Mouse (Mus musculus): ENCODE results near the gene Upk3bl.
A peak's percentile ranks its signal among the peaks of the same experiment; 100 is the strongest.
"Not testable (repeated sequence)": the region's sequence is repeated elsewhere in the genome, so short reads cannot be mapped to it uniquely, and the experiment has no call there.

Gene Upk3bl

GRCm38 (mm10) chr5:136084891-136085651 is 30.8 kb downstream of the Upk3bl start:
- peak in 1 of 2 experiments; percentile 38 for DNase-seq (ENCODE audit: low spot score in 2 of 2)

GRCm38 (mm10) chr5:136086290-136086689 is 32.0 kb downstream of the Upk3bl start:
- no peak for DNase-seq (ENCODE audit: low spot score in 2 of 2)

GRCm38 (mm10) chr5:136088821-136089575 is 34.7 kb downstream of the Upk3bl start:
- no peak for DNase-seq (ENCODE audit: low spot score in 2 of 2)

DNA sequence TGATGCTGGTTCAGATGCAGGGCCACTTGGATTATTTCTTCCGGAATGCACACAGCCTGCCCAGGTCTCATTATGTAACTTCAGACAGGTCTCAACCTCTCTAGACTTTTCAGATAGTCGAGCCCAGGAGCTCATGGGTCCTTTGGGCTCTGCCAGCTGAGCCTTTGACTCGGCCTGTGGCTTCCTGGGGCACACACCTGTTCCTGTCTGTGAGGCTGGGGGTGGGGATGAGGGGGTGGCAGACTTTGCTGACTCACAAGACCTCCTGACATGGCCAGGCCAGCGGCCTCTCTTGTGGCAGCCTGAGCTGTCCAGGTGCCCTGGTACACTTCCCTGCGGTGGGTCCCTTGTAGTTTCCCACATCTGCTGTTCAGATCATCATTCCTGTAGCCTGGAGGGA is 37.6 kb downstream of the Upk3bl start:
- DNase-seq (ENCODE audit: low spot score in 2 of 2), result no peak

DNA sequence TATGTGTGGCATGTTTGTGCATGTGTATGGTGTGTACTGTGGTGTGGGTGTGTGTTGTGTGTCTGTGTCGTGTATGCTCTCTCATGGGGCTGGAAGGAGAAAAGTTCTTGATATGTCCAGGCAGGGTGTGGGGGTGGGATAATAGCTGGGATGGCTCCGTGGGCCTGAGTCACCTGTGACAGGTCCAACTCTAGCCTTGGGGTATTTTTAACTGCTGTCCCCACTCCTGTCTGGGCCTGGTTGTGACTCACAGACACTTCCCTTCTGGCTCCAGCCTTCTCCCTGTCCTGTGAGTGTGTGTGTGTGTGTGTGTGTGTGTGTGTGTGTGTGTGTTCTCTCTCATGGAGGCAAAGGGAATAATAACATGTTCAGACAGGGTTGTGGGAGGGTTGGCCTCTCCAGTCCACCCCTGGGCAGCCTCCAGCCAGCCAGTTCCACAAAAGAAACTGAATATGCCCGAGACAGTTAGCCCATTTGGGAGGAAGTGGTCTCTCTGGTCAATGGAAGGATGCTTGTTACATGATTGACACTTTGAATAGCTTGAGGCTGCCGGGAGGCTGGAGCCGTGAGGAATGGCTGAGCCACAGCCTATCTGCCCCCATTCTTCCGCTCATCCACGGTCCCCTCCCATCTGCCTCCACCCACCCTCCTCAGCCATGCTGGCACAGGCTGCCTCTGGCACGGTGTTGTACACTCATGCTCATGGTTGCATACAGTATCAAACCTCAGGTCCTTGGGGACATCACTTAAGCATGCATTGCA is 40.1 kb downstream of the Upk3bl start:
- DNase-seq (ENCODE audit: low spot score in 2 of 2), result no peak

DNA sequence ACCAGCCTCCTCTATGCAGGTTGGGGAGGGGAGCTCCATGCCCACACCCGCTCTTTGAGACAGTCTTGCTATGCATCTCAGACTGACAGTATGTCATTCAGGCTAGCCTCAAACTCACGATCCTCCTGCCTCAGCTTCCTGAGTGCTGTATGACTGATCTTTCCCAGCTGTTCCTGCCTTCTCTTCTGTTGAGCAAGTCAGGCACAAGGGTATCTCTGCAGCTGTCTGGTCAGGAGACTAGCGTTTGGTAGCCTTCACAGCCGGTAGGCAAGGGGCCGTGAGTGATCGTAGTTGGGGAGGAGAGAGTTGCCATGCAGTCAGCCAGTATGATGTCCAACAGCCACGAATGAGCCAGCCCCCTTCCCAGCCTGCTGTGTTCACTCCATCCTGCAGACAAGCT is 40.8 kb downstream of the Upk3bl start:
- no peak for DNase-seq (ENCODE audit: low spot score in 2 of 2)

DNA sequence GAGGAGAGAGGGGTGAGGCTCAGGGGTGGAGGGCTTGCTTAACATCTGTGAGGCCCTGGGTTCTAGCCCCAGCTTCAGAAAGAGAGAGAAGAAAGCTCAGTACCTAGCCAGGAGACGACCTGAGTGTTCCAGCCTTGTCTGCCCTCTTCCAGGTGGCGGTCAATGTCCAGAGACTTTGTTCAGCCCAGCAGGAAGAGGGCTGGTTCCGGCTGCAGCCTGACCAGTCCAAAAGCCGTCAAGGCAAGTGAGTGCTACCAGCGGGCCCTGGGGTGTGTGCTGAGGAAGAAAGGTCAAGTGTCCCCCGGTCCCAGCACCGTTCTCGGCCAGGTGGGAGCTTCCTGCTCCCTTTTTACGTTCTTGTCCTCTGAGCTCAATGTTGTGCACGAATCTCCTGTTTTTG is 44.2 kb downstream of the Upk3bl start:
- DNase-seq (ENCODE audit: low spot score in 2 of 2), result no peak

- DNase-seq (ENCODE audit: low spot score in 2 of 2), result peak; percentile 48 to 77
These were observed 48.0 kb downstream of the Upk3bl start for GRCm38 (mm10) chr5:136102099-136102820.

DNA sequence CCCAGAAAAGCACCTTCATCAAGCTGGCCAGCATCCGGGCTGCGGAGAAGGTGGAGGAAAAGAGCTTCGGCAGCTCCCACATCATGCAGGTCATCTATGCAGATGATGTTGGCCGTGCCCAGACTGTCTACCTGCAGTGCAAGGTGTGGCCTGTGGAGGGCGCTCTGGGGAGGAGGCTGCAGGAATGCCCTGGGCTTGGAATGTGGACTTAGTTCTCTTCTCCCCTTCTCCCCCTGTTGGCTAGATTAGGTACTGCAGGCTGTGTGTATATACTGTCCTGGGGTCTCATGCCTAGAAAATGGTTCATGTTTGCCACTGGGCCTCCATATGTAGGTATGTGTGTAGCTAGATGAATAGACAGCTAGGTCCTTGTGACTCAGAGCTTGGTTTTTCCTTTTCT is 50.2 kb downstream of the Upk3bl start:
- peak in 1 of 2 experiments; percentile 47 for DNase-seq (ENCODE audit: low spot score in 2 of 2)

DNA sequence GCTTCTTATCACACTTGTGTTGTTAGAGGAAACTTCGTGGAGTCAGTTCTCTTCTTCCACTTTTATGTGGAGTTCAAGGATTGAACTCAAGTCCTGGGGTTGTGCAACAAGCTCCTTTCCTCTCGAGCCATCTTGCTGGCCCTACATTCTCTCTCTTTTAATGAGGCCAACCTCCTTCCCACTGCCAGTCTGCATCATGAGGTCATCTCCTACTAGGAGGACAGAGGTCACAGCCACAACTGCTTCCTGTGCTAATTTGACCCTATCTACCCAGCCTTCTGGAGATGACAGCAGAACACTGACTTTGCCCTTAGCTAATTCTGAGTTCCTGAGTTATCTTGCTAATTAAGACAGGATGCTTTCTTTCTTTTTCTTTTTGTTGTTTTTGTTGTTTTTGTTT is 54.2 kb downstream of the Upk3bl start:
- DNase-seq (ENCODE audit: low spot score in 2 of 2), result no peak

- DNase-seq (ENCODE audit: low spot score in 2 of 2), result no peak
These were observed 54.8 kb downstream of the Upk3bl start for GRCm38 (mm10) chr5:136109042-136109441.

DNA sequence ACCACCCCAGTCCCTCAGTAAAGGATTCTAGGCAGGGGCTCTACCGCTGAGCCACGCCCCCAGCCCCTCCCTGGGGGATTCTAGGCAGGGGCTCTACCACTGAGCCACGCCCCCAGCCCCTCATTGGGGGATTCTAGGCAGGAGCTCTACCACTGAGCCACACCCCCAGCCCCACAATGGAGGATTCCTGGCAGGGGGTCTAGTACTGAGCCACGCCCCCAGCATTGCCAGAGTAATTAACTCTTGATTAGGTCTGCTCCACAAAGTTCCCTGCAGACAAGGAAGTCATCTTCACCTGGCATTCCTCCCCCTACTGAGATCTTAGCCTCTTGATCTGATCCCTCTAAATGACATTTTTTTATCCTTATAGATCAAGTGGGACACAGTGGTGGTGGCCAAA is 59.3 kb downstream of the Upk3bl start:
- not testable (repeated sequence) for DNase-seq (ENCODE audit: low spot score in 2 of 2)
